Mouse (Mus musculus): ENCODE data around the gene St6galnac6. TPM values are rescaled to one million over a fixed set of nuclear protein-coding genes. Genes with fewer than 3 reads are reported as not detected.
A peak's percentile ranks its signal among the peaks of the same experiment; 100 is the strongest.

Gene St6galnac6
- polyA plus RNA-seq, 1 experiment, result 22.3 TPM

- no peak for DNase-seq (ENCODE audit: low read depth in 1 of 2, low spot score in 2 of 2)
- 55% methylated on average over 3 of the region's 3 CpGs for WGBS
- no peaks in the 10 kb centered on the region for H3K27me3 ChIP-seq (ENCODE audit: control insufficient read depth, insufficient read depth, low read length)
- H3K4me1 ChIP-seq (ENCODE audit: control insufficient read depth, insufficient read depth, insufficient read length), result peaks cover 11% of the 10 kb centered on the region; the same call in 1 of the 2 replicates
- H3K36me3 ChIP-seq (ENCODE audit: control insufficient read depth, insufficient read depth, low read length), result no peaks in the 10 kb centered on the region
- H3K27ac ChIP-seq (ENCODE audit: insufficient read depth, low read length), result peak overlapping the region; percentile 33; the same call in 1 of the 2 replicates
- no peak overlapping the region for H3K4me3 ChIP-seq (ENCODE audit: extremely low read depth, insufficient read depth, insufficient read length)
- TF ChIP-seq POLR2A (IDR thresholded peaks at IDR 0.05; ENCODE audit: low read depth, low read length), result no peak
These were observed 55.9 kb downstream of the St6galnac6 start for GRCm38 (mm10) chr2:32655394-32655744.

- peaks cover 11% of the 10 kb centered on the region; the same call in 1 of the 2 replicates for H3K4me1 ChIP-seq (ENCODE audit: control insufficient read depth, insufficient read depth, insufficient read length)
- peak overlapping the region; percentile 33; the same call in 1 of the 2 replicates for H3K27ac ChIP-seq (ENCODE audit: insufficient read depth, low read length)
- no peaks in the 10 kb centered on the region for H3K36me3 ChIP-seq (ENCODE audit: control insufficient read depth, insufficient read depth, low read length)
- H3K4me3 ChIP-seq (ENCODE audit: extremely low read depth, insufficient read depth, insufficient read length), result no peak overlapping the region
- 40% methylated on average over 12 of the region's 12 CpGs for WGBS
- H3K27me3 ChIP-seq (ENCODE audit: control insufficient read depth, insufficient read depth, low read length), result no peaks in the 10 kb centered on the region
- no peak for TF ChIP-seq CTCF (IDR thresholded peaks at IDR 0.05; ENCODE audit: extremely low read depth, insufficient read depth, insufficient read length, insufficient replicate concordance)
- TF ChIP-seq POLR2A (IDR thresholded peaks at IDR 0.05; ENCODE audit: low read depth, low read length), result no peak
- peak in 1 of 2 experiments; percentile 32 for DNase-seq (ENCODE audit: low read depth in 1 of 2, low spot score in 2 of 2)
These were observed 56.3 kb downstream of the St6galnac6 start for GRCm38 (mm10) chr2:32655826-32656225.

- no peaks in the 10 kb centered on the region for H3K36me3 ChIP-seq (ENCODE audit: control insufficient read depth, insufficient read depth, low read length)
- peaks cover 11% of the 10 kb centered on the region; the same call in 1 of the 2 replicates for H3K4me1 ChIP-seq (ENCODE audit: control insufficient read depth, insufficient read depth, insufficient read length)
- H3K27me3 ChIP-seq (ENCODE audit: control insufficient read depth, insufficient read depth, low read length), result no peaks in the 10 kb centered on the region
- no peak overlapping the region for H3K4me3 ChIP-seq (ENCODE audit: extremely low read depth, insufficient read depth, insufficient read length)
- WGBS, result 78% methylated on average over 2 of the region's 2 CpGs
- TF ChIP-seq POLR2A (IDR thresholded peaks at IDR 0.05; ENCODE audit: low read depth, low read length) (no peak), CTCF (IDR thresholded peaks at IDR 0.05; ENCODE audit: extremely low read depth, insufficient read depth, insufficient read length, insufficient replicate concordance) (no peak)
- no peak for DNase-seq (ENCODE audit: low read depth in 1 of 2, low spot score in 2 of 2)
- no peak overlapping the region for H3K27ac ChIP-seq (ENCODE audit: insufficient read depth, low read length)
These were observed 59.4 kb downstream of the St6galnac6 start for GRCm38 (mm10) chr2:32658873-32659272.

- H3K4me3 ChIP-seq (ENCODE audit: extremely low read depth, insufficient read depth, insufficient read length), result no peak overlapping the region
- no peaks in the 10 kb centered on the region for H3K27me3 ChIP-seq (ENCODE audit: control insufficient read depth, insufficient read depth, low read length)
- peak overlapping the region; percentile 19; the same call in 1 of the 2 replicates for H3K27ac ChIP-seq (ENCODE audit: insufficient read depth, low read length)
- H3K36me3 ChIP-seq (ENCODE audit: control insufficient read depth, insufficient read depth, low read length), result no peaks in the 10 kb centered on the region
- DNase-seq (ENCODE audit: low read depth in 1 of 2, low spot score in 2 of 2), result no peak
- TF ChIP-seq CTCF (IDR thresholded peaks at IDR 0.05; ENCODE audit: extremely low read depth, insufficient read depth, insufficient read length, insufficient replicate concordance) (no peak), POLR2A (IDR thresholded peaks at IDR 0.05; ENCODE audit: low read depth, low read length) (no peak)
- H3K4me1 ChIP-seq (ENCODE audit: control insufficient read depth, insufficient read depth, insufficient read length), result no peaks in the 10 kb centered on the region
- WGBS, result 78% methylated on average over 7 of the region's 7 CpGs
These were observed 62.1 kb downstream of the St6galnac6 start for GRCm38 (mm10) chr2:32661509-32662107.

GRCm38 (mm10) chr2:32662291-32662690 lies 62.8 kb downstream of the St6galnac6 start:
- Histone ChIP-seq H3K4me3 (ENCODE audit: extremely low read depth, insufficient read depth, insufficient read length) (no peak overlapping the region), H3K27me3 (ENCODE audit: control insufficient read depth, insufficient read depth, low read length) (no peaks in the 10 kb centered on the region), H3K36me3 (ENCODE audit: control insufficient read depth, insufficient read depth, low read length) (no peaks in the 10 kb centered on the region), H3K27ac (ENCODE audit: insufficient read depth, low read length) (0 out of 2 replicates have a peak overlapping the region, but pooled peaks have one; percentile 19), H3K4me1 (ENCODE audit: control insufficient read depth, insufficient read depth, insufficient read length) (no peaks in the 10 kb centered on the region)
- DNase-seq (ENCODE audit: low read depth in 1 of 2, low spot score in 2 of 2), result no peak
- TF ChIP-seq CTCF (IDR thresholded peaks at IDR 0.05; ENCODE audit: extremely low read depth, insufficient read depth, insufficient read length, insufficient replicate concordance) (no peak), POLR2A (IDR thresholded peaks at IDR 0.05; ENCODE audit: low read depth, low read length) (no peak)
- WGBS, result 76% methylated on average over 5 of the region's 5 CpGs

- Histone ChIP-seq H3K4me3 (ENCODE audit: extremely low read depth, insufficient read depth, insufficient read length) (no peak overlapping the region), H3K36me3 (ENCODE audit: control insufficient read depth, insufficient read depth, low read length) (no peaks in the 10 kb centered on the region), H3K27me3 (ENCODE audit: control insufficient read depth, insufficient read depth, low read length) (no peaks in the 10 kb centered on the region), H3K27ac (ENCODE audit: insufficient read depth, low read length) (no peak overlapping the region), H3K4me1 (ENCODE audit: control insufficient read depth, insufficient read depth, insufficient read length) (no peaks in the 10 kb centered on the region)
- no peak for TF ChIP-seq CTCF (IDR thresholded peaks at IDR 0.05; ENCODE audit: extremely low read depth, insufficient read depth, insufficient read length, insufficient replicate concordance)
- WGBS, result 76% methylated on average over 8 of the region's 8 CpGs
- DNase-seq (ENCODE audit: low read depth in 1 of 2, low spot score in 2 of 2), result no peak
These were observed 65.8 kb downstream of the St6galnac6 start for GRCm38 (mm10) chr2:32665345-32665744.

- 72% methylated on average over 6 of the region's 6 CpGs for WGBS
- H3K27ac ChIP-seq (ENCODE audit: insufficient read depth, low read length), result 0 out of 2 replicates have a peak overlapping the region, but pooled peaks have one; percentile 11
These were observed 66.3 kb downstream of the St6galnac6 start for GRCm38 (mm10) chr2:32665853-32666252.

More at GRCm38 (mm10) chr2:32665853-32666252, 66.3 kb downstream of the St6galnac6 start:
- DNase-seq (ENCODE audit: low read depth in 1 of 2, low spot score in 2 of 2), result no peak
- Histone ChIP-seq H3K27me3 (ENCODE audit: control insufficient read depth, insufficient read depth, low read length) (no peaks in the 10 kb centered on the region), H3K4me1 (ENCODE audit: control insufficient read depth, insufficient read depth, insufficient read length) (no peaks in the 10 kb centered on the region), H3K36me3 (ENCODE audit: control insufficient read depth, insufficient read depth, low read length) (no peaks in the 10 kb centered on the region), H3K4me3 (ENCODE audit: extremely low read depth, insufficient read depth, insufficient read length) (no peak overlapping the region)
- no peak for TF ChIP-seq CTCF (IDR thresholded peaks at IDR 0.05; ENCODE audit: extremely low read depth, insufficient read depth, insufficient read length, insufficient replicate concordance)
- TF ChIP-seq POLR2A (IDR thresholded peaks at IDR 0.05; ENCODE audit: low read depth, low read length), result no peak

Measured in spleen, adult 2 months (tissue).